Mouse (Mus musculus) bone marrow, adult 2 months (tissue): ENCODE results near the gene Gba2. TPM values are rescaled to one million over a fixed set of nuclear protein-coding genes. Genes with fewer than 3 reads are reported as not detected.
"Not testable (repeated sequence)": the region's sequence is repeated elsewhere in the genome, so short reads cannot be mapped to it uniquely, and the experiment has no call there.

Source experiments
- H3K27ac ChIP-seq: fragments of 200-500 bp; 2 replicates; pipeline ENCODE4 v1.5.1; 2012; ENCODE audit warnings: low read depth, mild to moderate bottlenecking, control low read depth, inconsistent platforms, low read length; ENCODE audit not compliant: control insufficient read depth, poor library complexity, insufficient read depth
- H3K4me1 ChIP-seq: fragments of 200-500 bp; 2 replicates; pipeline ENCODE4 v1.6.1; 2011; ENCODE audit warnings: low read length; ENCODE audit not compliant: control insufficient read depth, insufficient read depth
- H3K4me3 ChIP-seq: fragments of 200-500 bp; replicated peaks from 2 replicates; pipeline ENCODE3; 2011; ENCODE audit warnings: mild to moderate bottlenecking, low read depth, low read length, control low read depth; ENCODE audit not compliant: control insufficient read depth
- CTCF ChIP-seq: fragments of 200-500 bp; IDR thresholded peaks from 2 replicates; pipeline ENCODE4 v1.5.1; 2011; ENCODE audit warnings: low read length, control low read depth; ENCODE audit not compliant: control insufficient read depth, insufficient read depth
- POLR2A ChIP-seq: fragments of 200-500 bp; IDR thresholded peaks from 2 replicates; pipeline ENCODE4 v1.6.1; 2011; ENCODE audit warnings: low read depth, mild to moderate bottlenecking, control low read depth, low read length, borderline replicate concordance; ENCODE audit not compliant: control insufficient read depth
- WGBS: fragments of 180-500 bp; shearing (Covaris S2); methylation state at CpG from one replicate; pipeline ENCODE4 v1.1.7; 2018; 5-methylcytosine and 5-hydroxymethylcytosine counted together
- polyA plus RNA-seq: library from polyadenylated mRNA; stranded (reverse); fragments of >200 nt; gene quantifications from 2 replicates; pipeline ENCODE4 v1.2.4, GENCODE M21; 2011; ENCODE audit warnings: low replicate concordance; ENCODE audit not compliant: missing spikeins, insufficient read depth, insufficient read length

Gba2 gene
- polyA plus RNA-seq, 1 experiment = 29.8 TPM

GRCm38 (mm10) chr4:43553891-43554290, 24.8 kb downstream of the Gba2 start:
- Histone ChIP-seq H3K4me3 (no peak overlapping the region), H3K4me1 (peaks cover 7% of the 10 kb centered on the region; the same call in 1 of the 2 replicates), H3K27ac (no peak overlapping the region)
- TF ChIP-seq POLR2A (no peak), CTCF (no peak)

- H3K4me1 ChIP-seq = no peaks in the 10 kb centered on the region; the same call in 1 of the 2 replicates
- 95% methylated on average over 5 of the region's 5 CpGs for WGBS
Observed at GRCm38 (mm10) chr4:43552437-43552836, 26.2 kb downstream of the Gba2 start.

GRCm38 (mm10) chr4:43551854-43552253, 26.8 kb downstream of the Gba2 start:
- not testable (repeated sequence) for H3K4me3 ChIP-seq, H3K4me1 ChIP-seq, H3K27ac ChIP-seq
- 77% methylated on average over 6 of the region's 6 CpGs for WGBS

More at GRCm38 (mm10) chr4:43552437-43552836, 26.2 kb downstream of the Gba2 start:
- H3K27ac ChIP-seq = no peak overlapping the region
- TF ChIP-seq CTCF (no peak), POLR2A (no peak)
- H3K4me3 ChIP-seq = no peak overlapping the region

GRCm38 (mm10) chr4:43549055-43549454, 29.6 kb downstream of the Gba2 start:
- TF ChIP-seq POLR2A = no peak
- no peak for TF ChIP-seq CTCF
- WGBS = 95% methylated on average over 12 of the region's 12 CpGs

GRCm38 (mm10) chr4:43547160-43547559, 31.5 kb downstream of the Gba2 start:
- Histone ChIP-seq H3K4me1 (no peaks in the 10 kb centered on the region; the same call in 1 of the 2 replicates), H3K27ac (no peak overlapping the region), H3K4me3 (no peak overlapping the region)
- TF ChIP-seq POLR2A = no peak
- no peak for TF ChIP-seq CTCF
- WGBS = 91% methylated on average over 8 of the region's 8 CpGs

More at GRCm38 (mm10) chr4:43549055-43549454, 29.6 kb downstream of the Gba2 start:
- Histone ChIP-seq H3K4me3 (no peak overlapping the region), H3K27ac (no peak overlapping the region; the same call in 1 of the 2 replicates), H3K4me1 (no peaks in the 10 kb centered on the region; the same call in 1 of the 2 replicates)

GRCm38 (mm10) chr4:43546375-43547047, 32.2 kb downstream of the Gba2 start:
- WGBS = 90% methylated on average over 12 of the region's 12 CpGs
- no peak for TF ChIP-seq POLR2A
- no peak for TF ChIP-seq CTCF
- no peaks in the 10 kb centered on the region; the same call in 1 of the 2 replicates for H3K4me1 ChIP-seq
- no peak overlapping the region for H3K27ac ChIP-seq
- no peak overlapping the region for H3K4me3 ChIP-seq

- H3K4me3 ChIP-seq = no peak overlapping the region
- no peak overlapping the region for H3K27ac ChIP-seq
- no peaks in the 10 kb centered on the region for H3K4me1 ChIP-seq
- TF ChIP-seq POLR2A (no peak), CTCF (no peak)
- WGBS = 93% methylated on average over 3 of the region's 3 CpGs
Observed at GRCm38 (mm10) chr4:43542044-43542443, 36.6 kb downstream of the Gba2 start.

- Histone ChIP-seq H3K27ac (no peak overlapping the region), H3K4me3 (no peak overlapping the region), H3K4me1 (no peaks in the 10 kb centered on the region)
- no peak for TF ChIP-seq CTCF
- no peak for TF ChIP-seq POLR2A
- WGBS = 93% methylated on average over 9 of the region's 9 CpGs
Observed at GRCm38 (mm10) chr4:43536031-43536430, 42.6 kb downstream of the Gba2 start.

- Histone ChIP-seq H3K4me1 (no peaks in the 10 kb centered on the region), H3K27ac (no peak overlapping the region), H3K4me3 (no peak overlapping the region)
- 95% methylated on average over 8 of the region's 8 CpGs for WGBS
- TF ChIP-seq POLR2A = no peak; the same call in 1 of the 2 replicates
- TF ChIP-seq CTCF = no peak
Observed at GRCm38 (mm10) chr4:43535628-43536027, 43.0 kb downstream of the Gba2 start.
